Mouse (Mus musculus) adrenal gland, adult 2 months (tissue): Measurements from ENCODE around the gene Notch4. TPM values are rescaled to one million over a fixed set of nuclear protein-coding genes. Genes with fewer than 3 reads are reported as not detected.
A peak's percentile ranks its signal among the peaks of the same experiment; 100 is the strongest.

Source experiments
- DNase-seq: peaks from one replicate; pipeline ENCODE4 v3.0.0; 2021
- polyA plus RNA-seq: library from polyadenylated mRNA; depleted of rRNA; stranded (reverse); fragments of >200 nt; gene quantifications from 2 replicates; pipeline ENCODE4 v1.2.3, GENCODE M21; 2012; rRNA removed
- total RNA-seq, 2 experiments: library from RNA; stranded (reverse); gene quantifications; 2 replicates each; pipeline ENCODE4 v1.2.3; 2021

Gene Notch4
- total and polyA plus RNA-seq, 3 experiments = 22.1 to 78.6 (median 24.6) TPM

DNA sequence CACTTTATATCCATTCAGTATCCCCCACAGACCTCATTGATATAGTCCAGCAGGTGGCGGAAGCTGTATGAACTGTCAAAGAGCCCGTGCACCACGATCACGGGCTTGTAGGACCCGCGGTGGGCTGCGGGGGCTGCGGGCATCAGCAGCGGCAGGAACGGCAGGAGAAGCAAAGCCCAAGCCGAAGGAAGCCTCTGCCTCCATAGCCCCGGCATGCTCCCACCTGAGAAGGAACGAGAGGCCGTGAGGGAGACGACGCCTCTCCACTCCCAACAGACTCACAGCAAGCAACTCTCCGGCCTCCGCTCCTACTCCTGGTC lies 62.7 kb downstream of the Notch4 start:
- no peak for DNase-seq

DNA sequence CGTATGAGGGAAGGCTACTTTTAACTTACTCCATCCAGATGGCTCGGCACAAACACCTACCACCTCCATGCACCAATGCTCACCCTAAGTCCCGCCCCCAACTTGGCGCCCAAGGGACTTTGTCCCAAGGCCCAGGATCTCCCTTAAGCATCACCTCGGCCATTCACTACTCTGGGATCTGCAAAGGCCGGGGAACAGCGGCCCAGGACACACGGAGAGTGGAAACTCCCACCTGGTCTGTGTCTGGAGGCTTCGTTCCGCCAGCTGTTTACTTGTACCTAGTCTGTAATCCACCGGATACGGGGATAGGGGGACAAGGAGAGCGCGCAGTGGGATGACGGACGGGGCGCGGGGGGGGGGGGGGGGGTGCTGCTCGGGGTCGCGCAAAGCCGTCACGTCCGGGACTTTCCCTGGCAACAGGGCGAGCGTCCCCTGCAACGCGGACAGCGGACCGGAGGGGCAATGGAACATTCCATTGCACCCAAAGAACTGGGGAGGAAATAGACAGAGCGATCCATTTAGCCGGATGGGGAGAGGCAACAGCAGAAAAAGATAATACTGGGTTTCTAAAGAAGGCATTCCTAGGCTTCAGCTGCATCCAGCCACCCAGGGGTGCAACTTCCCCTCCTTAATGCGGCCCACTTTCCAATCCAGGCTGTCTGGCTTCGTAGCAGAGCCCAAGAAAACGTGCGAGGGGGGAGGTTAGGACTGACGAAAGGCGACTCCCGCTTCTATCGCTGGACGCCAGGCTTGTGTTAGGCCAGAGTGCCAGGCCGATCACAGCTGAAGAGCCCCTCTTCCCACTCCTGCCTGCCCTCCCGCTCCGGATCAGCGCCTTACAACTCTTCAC lies 63.2 kb downstream of the Notch4 start:
- DNase-seq = peak; percentile 92

DNA sequence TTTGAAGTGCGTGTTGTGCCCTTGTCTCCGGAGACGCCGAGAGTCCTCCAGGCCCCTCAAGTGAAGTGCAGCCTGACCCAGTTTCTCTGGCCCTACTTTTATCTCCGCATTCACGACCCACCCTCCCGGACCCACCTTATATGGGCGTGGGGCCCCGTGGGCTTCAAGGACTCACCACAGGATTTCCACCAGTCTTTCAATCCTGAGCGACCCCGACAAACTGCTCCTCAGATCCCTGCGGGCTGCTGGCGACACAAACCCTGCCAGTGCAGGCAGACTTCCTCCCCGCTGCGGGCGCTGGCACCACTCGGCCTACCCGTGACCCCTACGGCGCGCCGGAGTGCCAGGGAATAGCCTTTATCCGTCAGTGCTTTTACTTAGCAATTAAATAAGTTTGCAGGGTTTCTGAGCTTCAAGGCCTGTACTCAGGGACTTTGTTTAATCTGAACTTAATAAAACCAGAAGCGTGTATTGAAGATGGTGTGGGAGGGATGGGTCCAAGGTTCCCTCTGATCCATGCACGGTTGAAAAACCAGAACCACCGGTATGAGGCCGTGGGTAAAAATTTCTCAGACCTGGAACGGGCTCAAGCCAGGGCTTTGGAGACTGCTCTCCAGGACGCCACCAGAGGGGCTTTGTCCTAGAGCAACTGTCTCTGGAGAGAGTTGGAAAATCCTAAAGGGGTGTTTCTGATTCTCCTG lies 64.0 kb downstream of the Notch4 start, which contains the start of gene Ppt2:
Ppt2 (minus strand) TSS at position 568 of the 701 bp plus-strand sequence.
- peak; percentile 86 for DNase-seq

DNA sequence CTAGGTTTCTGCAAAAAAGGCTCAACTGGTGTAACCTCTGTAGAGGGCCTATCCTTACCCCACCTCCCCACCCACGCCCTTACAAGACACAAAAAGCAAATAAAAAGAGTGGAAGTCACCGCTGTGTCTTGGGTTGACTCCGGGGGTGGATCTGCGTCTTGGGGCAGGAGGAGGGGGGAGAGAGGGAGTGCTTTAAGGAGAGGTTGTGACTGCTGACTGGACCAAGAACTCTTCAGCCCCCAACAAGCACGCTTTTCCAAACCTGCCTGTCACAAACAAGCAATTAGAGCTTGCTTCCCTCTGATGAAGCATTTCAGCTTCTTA lies 64.5 kb downstream of the Notch4 start:
- no peak for DNase-seq

DNA sequence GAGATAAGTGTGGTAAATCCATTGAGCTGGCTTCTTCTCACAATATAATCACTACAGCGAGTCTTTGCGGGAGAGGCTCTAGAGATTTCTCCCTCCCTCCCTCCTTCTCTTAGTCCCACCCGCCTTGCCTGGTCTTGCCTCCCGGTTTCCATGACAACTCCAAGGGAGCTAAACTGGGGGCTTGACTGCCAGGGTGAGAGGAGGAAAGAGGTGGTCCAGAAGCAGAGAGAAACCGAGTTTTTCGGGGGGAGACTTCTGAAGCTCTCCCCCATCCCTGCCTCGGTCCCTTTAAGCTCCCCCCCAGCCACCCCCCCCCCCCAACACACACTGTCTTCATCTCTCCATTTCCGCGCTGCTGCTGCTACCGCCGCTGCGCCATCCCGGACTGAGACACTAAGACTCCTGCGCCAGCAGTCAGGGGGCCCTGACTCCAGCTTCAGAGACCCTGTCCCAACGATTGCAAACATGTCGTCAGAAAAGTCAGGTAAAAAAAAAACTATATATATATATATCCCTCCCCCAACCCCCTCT lies 65.2 kb downstream of the Notch4 start, which contains the start of gene Prrt1:
Prrt1 (plus strand) TSS at position 313 of the 531 bp plus-strand sequence.
- DNase-seq = no peak

DNA sequence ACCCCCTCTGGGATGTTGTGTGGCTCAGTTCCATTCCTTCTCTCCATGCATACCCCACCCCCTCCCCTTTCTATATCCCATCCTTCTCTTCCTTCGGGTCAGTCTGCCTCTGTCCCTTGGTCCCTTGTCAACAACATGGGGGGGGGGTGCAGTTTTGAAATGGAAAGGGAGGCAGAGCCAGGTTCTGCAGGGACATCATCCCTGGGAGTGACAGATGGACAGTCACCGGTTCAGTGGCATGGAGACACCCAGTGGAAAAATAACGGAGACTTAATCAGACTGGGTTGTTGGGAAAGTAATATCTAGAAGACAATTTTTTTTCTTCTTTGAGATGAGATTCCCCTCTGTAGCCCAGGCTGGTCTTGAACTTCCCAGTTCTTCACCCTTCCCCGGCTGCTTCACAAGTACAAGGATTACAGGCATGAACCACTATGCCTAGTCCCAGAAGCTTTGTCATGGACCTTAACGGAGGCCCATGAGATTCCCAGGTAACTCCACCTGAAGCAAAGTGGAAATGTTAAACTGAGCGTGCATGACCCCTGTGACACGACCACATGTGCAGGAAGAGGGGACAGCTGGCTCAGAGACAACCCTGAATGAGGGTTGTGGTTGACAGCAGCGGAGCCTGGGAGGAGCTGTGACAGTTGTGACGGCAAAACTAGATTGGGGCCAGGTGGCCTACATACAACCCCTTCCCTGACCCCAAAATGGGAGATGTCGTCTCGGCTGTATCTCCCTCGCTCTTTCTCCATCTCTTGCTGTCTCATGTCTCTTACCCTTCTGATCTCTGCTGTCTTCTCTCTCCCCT lies 65.9 kb downstream of the Notch4 start:
- DNase-seq = no peak

DNA sequence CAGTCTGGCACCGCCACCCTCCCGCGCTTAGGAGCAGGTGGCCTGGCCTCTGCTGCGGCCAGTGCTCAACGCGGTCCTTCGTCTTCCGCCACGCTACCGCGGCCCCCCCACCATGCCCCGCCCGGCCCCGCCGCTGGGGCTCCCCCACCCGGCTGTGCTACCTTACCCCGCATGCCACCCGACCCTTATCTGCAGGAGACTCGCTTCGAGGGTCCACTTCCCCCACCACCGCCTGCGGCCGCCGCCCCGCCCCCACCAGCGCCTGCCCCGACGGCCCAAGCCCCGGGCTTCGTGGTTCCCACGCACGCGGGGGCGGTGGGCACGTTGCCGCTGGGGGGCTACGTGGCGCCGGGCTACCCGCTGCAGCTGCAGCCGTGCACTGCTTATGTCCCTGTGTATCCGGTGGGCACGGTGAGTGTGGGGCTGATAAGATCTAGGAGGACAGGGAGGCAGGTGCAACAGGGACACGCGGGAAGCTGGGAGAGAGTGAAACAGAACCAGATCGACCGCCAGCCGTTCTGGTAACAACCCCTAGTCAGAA lies 66.8 kb downstream of the Notch4 start:
- no peak for DNase-seq

DNA sequence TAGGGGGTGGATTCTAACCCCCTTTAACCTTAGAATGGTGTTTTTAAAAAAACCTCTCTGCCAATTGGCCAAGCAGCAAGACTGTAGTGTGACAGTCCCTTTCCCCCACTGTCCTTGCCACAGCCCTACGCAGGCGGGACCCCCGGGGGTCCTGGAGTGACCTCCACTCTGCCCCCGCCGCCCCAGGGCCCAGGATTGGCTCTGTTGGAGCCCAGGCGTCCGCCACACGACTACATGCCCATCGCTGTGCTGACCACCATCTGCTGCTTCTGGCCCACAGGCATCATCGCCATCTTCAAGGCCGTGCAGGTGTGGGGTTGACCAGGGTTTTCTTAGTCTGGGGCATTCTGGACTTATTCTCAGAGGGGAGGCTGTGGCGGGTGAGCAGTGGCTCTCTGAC lies 67.6 kb downstream of the Notch4 start:
- no peak for DNase-seq

DNA sequence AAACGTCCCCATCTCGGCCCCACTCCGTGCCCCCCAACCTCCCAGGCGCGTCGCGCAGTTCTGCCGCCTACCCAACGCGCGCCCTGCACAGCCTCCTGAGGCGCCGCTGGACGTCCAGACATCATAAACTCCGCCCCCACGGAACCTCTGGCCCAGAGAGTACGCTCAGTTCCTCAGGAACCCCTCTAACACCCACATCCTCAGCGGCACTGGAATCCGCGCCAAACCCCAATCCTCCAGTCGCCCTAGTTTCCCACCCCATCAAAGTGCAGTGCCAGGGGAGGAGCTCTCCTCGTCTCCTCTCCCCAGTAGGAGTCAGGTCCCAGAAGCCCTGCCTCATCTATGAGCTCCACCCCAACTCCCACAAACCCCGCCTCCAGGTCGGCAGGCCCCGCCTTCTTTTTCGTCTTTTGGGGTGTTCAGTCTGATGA lies 68.2 kb downstream of the Notch4 start:
- DNase-seq = peak; percentile 89

DNA sequence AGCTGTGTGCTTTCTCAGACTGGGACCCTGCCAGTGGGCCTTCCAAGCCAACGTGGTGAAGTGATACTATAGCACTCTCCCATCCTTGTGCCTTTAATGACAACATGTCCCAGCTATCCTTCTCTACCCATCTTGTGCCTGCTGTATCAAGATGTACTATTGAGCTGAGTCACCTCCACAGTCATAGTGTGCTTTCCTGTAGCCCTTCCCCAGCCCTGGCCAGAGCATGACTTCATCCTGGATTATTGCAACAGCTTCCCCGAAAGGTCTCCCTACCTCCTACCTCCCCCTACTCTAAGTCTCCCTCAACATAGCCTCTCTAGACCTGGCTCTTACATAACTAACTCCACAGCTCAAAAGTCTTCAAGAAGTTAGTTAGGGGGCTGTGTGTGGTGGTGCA lies 71.6 kb downstream of the Notch4 start:
- DNase-seq = no peak

DNA sequence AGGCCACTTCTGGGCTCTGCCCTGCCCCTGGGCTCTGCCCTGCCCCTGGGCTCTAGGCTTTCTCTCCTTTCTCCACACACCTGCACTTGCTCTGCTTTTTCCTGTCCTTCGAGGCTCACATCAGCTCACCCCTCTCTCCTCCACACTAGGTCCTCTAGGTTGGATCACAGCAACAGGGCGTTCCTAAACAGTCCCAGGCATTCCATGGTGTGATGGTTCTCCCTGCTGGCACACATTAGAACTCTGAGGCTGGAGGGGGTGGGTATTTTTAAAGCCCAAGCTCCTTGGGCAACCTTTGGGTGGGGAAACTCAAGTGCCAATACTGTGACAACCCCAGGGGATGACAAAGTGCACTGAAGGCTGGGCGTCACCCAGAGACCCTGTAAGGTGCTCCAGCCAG lies 73.4 kb downstream of the Notch4 start:
- no peak for DNase-seq

Other genes with a start within 250 kb of the Notch4 start
- not detected for gene H2-Eb2, start 238.6 kb upstream of the Notch4 start, total RNA-seq
- 0.03 TPM in 1 of 2 replicates, not detected in the other for gene H2-Eb2, start 238.6 kb upstream of the Notch4 start, polyA plus RNA-seq
- gene Btnl2, start 209.4 kb upstream of the Notch4 start, total RNA-seq = under 1 TPM; 0.40 to 0.73 TPM
- 0.04 and 0.16 TPM in 2 replicates for gene Btnl2, start 209.4 kb upstream of the Notch4 start, polyA plus RNA-seq
- not detected for gene Btnl1, start 187.1 kb upstream of the Notch4 start, total RNA-seq
- gene Btnl1, start 187.1 kb upstream of the Notch4 start, polyA plus RNA-seq = not detected in 2 replicates
- 1 to 10 TPM; 2.1 to 2.5 TPM for gene BC051142, start 165.4 kb upstream of the Notch4 start, total RNA-seq
- gene BC051142, start 165.4 kb upstream of the Notch4 start, polyA plus RNA-seq = 0.74 and 1.1 TPM in 2 replicates
- gene Btnl4, start 87.0 kb upstream of the Notch4 start, total RNA-seq = not detected
- gene Btnl4, start 87.0 kb upstream of the Notch4 start, polyA plus RNA-seq = 0.06 TPM in 2 replicates
- gene Btnl6, start 46.9 kb upstream of the Notch4 start, total RNA-seq = not detected
- gene Btnl6, start 46.9 kb upstream of the Notch4 start, polyA plus RNA-seq = not detected in 2 replicates
- gene Gpsm3, start 25.5 kb downstream of the Notch4 start, total RNA-seq = 1 to 10 TPM; 4.3 to 7.4 TPM
- gene Gpsm3, start 25.5 kb downstream of the Notch4 start, polyA plus RNA-seq = 8.0 and 10.0 TPM in 2 replicates
- 10 to 100 TPM; 35.2 to 42.7 TPM for gene Pbx2, start 27.0 kb downstream of the Notch4 start, total RNA-seq
- 43.4 and 45.6 TPM in 2 replicates for gene Pbx2, start 27.0 kb downstream of the Notch4 start, polyA plus RNA-seq
- under 1 TPM; 0.84 to 0.86 TPM for gene Ager, start 33.6 kb downstream of the Notch4 start, total RNA-seq
- gene Ager, start 33.6 kb downstream of the Notch4 start, polyA plus RNA-seq = 1.3 and 1.5 TPM in 2 replicates
- 10 to 100 TPM; 77.8 to 92.0 TPM for gene Rnf5, start 39.4 kb downstream of the Notch4 start, total RNA-seq
- 90.8 and 115 TPM in 2 replicates for gene Rnf5, start 39.4 kb downstream of the Notch4 start, polyA plus RNA-seq
- 100 to 1,000 TPM; 113 to 118 TPM for gene Agpat1, start 40.0 kb downstream of the Notch4 start, total RNA-seq
- 275 and 286 TPM in 2 replicates for gene Agpat1, start 40.0 kb downstream of the Notch4 start, polyA plus RNA-seq
- gene Egfl8, start 51.7 kb downstream of the Notch4 start, total RNA-seq = 1 to 10 TPM; 2.4 to 3.0 TPM
- 2.4 and 4.2 TPM in 2 replicates for gene Egfl8, start 51.7 kb downstream of the Notch4 start, polyA plus RNA-seq
- 10 to 100 TPM; 58.3 to 70.7 TPM for gene Ppt2, start 64.2 kb downstream of the Notch4 start, total RNA-seq
- 58.5 and 102 TPM in 2 replicates for gene Ppt2, start 64.2 kb downstream of the Notch4 start, polyA plus RNA-seq
- 10 to 100 TPM in 1 of 2 experiments, 1 to 10 TPM in 1; 9.1 to 12.8 TPM for gene Prrt1, start 65.3 kb downstream of the Notch4 start, total RNA-seq
- gene Prrt1, start 65.3 kb downstream of the Notch4 start, polyA plus RNA-seq = 22.1 and 32.8 TPM in 2 replicates
- 10 to 100 TPM; 12.7 to 17.2 TPM for gene Fkbpl, start 80.5 kb downstream of the Notch4 start, total RNA-seq
- 7.1 and 7.6 TPM in 2 replicates for gene Fkbpl, start 80.5 kb downstream of the Notch4 start, polyA plus RNA-seq
- gene Atf6b, start 82.9 kb downstream of the Notch4 start, total RNA-seq = 10 to 100 TPM; 44.1 to 53.2 TPM
- gene Atf6b, start 82.9 kb downstream of the Notch4 start, polyA plus RNA-seq = 114 and 118 TPM in 2 replicates
- 10 to 100 TPM; 20.2 to 30.1 TPM for gene Tnxb, start 106.3 kb downstream of the Notch4 start, total RNA-seq
- 23.4 and 23.6 TPM in 2 replicates for gene Tnxb, start 106.3 kb downstream of the Notch4 start, polyA plus RNA-seq
- 100 to 1,000 TPM; 121 to 181 TPM for gene C4b, start 179.6 kb downstream of the Notch4 start, total RNA-seq
- 48.1 and 51.4 TPM in 2 replicates for gene C4b, start 179.6 kb downstream of the Notch4 start, polyA plus RNA-seq
- gene Cyp21a1, start 240.3 kb downstream of the Notch4 start, total RNA-seq = over 10,000 TPM in 1 of 2 experiments, 1,000 to 10,000 TPM in 1; 5,616 to 11,133 TPM
- 14,410 and 19,594 TPM in 2 replicates for gene Cyp21a1, start 240.3 kb downstream of the Notch4 start, polyA plus RNA-seq